Mouse (Mus musculus): Measurements from ENCODE around the gene Usp32.

Gene Usp32

GRCm38 (mm10) chr11:84978113-84978512 is 161.8 kb downstream of the Usp32 start:
- peak in 1 of 2 experiments; percentile 54 for DNase-seq

GRCm38 (mm10) chr11:84977385-84977952 is 162.5 kb downstream of the Usp32 start:
- DNase-seq = no peak

GRCm38 (mm10) chr11:84976706-84977105 is 163.3 kb downstream of the Usp32 start:
- DNase-seq = no peak

GRCm38 (mm10) chr11:84974582-84974981 is 165.4 kb downstream of the Usp32 start:
- DNase-seq = peak; percentile 14 to 37

GRCm38 (mm10) chr11:84973661-84974060 is 166.3 kb downstream of the Usp32 start:
- no peak for DNase-seq

GRCm38 (mm10) chr11:84972067-84972466 is 167.9 kb downstream of the Usp32 start:
- peak; percentile 38 to 43 for DNase-seq

- DNase-seq = peak; percentile 71 to 88
These were observed 171.2 kb downstream of the Usp32 start for GRCm38 (mm10) chr11:84968775-84969174.

- no peak for DNase-seq
These were observed 171.7 kb downstream of the Usp32 start for GRCm38 (mm10) chr11:84968309-84968708.

- no peak for DNase-seq
These were observed 172.8 kb downstream of the Usp32 start for GRCm38 (mm10) chr11:84967113-84967512.

- no peak for DNase-seq
These were observed 173.3 kb downstream of the Usp32 start for GRCm38 (mm10) chr11:84966696-84967095.

- no peak for DNase-seq
These were observed 176.4 kb downstream of the Usp32 start for GRCm38 (mm10) chr11:84963556-84963955.

- no peak for DNase-seq
These were observed 177.4 kb downstream of the Usp32 start for GRCm38 (mm10) chr11:84962536-84962935.

- DNase-seq = no peak
These were observed 178.4 kb downstream of the Usp32 start for GRCm38 (mm10) chr11:84961571-84961970.

- DNase-seq = no peak
These were observed 179.2 kb downstream of the Usp32 start for GRCm38 (mm10) chr11:84960780-84961179.

- DNase-seq = no peak
These were observed 179.7 kb downstream of the Usp32 start for GRCm38 (mm10) chr11:84960291-84960690.

GRCm38 (mm10) chr11:84959701-84960181 is 180.2 kb downstream of the Usp32 start:
- DNase-seq = peak; percentile 41 to 45

GRCm38 (mm10) chr11:84959181-84959580 is 180.8 kb downstream of the Usp32 start:
- no peak for DNase-seq

GRCm38 (mm10) chr11:84958271-84958630 is 181.7 kb downstream of the Usp32 start:
- DNase-seq = no peak

GRCm38 (mm10) chr11:84957591-84958270 is 182.2 kb downstream of the Usp32 start, which contains the start of gene Car4:
Car4 (plus strand) TSS chr11:84957786.
- peak; percentile 33 for DNase-seq

- no peak for DNase-seq
These were observed 182.8 kb downstream of the Usp32 start for GRCm38 (mm10) chr11:84957171-84957570.

GRCm38 (mm10) chr11:84956400-84956799 is 183.6 kb downstream of the Usp32 start:
- DNase-seq = no peak

GRCm38 (mm10) chr11:84952611-84953010 is 187.3 kb downstream of the Usp32 start:
- DNase-seq = peak; percentile 50 to 54

- DNase-seq = no peak
These were observed 191.4 kb downstream of the Usp32 start for GRCm38 (mm10) chr11:84948526-84948925.

GRCm38 (mm10) chr11:84948114-84948513 is 191.8 kb downstream of the Usp32 start:
- DNase-seq = no peak

GRCm38 (mm10) chr11:84947206-84947605 is 192.8 kb downstream of the Usp32 start:
- DNase-seq = no peak
